Mouse (Mus musculus) urinary bladder, postnatal 25 days (tissue): ENCODE results near the gene Cga.

Experiments
- DNase-seq: peaks from one replicate; pipeline ENCODE4 v3.0.0; 2022; ENCODE audit warnings: low spot score

Cga gene

DNA sequence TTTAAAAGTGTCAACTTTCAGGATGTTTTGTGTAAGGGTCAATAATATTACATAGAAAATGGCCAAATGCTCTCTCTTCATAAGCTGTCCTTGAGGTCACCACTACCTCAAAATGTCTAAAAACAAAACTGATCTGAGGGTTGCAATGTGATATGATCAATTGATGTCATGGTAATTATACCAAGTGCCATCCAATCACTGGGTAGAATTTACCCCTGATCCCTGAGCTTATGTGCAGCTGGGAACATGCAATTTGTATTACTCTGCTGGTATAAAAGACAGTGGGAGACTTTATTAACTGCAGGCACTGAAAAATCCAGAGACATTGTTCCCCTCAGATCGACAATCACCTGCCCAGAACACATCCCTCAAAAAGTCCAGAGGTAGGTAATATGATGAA, at the start of gene Cga:
Gene Cga (plus strand): TSS at position 301 of the 400 bp plus-strand sequence.
- no peak for DNase-seq

DNA sequence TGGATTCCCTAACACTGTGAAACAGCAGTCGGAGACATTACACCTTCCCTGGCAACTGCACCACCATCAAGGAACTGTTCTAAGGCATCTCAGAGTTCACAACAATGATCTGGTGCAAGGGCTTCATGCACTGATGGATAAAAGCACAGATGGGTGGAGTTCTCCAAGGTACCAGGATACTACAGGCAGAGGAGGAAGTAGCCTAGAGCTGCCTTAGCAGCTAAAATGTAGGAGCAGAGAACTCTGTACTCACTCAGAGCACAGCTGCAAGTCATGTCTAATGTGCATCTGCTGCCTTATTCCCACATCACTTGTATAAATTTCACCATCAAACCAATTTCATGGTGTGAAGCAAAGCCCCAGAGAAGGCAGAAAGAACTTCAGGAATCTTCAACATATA, 49.7 kb upstream of the Cga start:
- no peak for DNase-seq

DNA sequence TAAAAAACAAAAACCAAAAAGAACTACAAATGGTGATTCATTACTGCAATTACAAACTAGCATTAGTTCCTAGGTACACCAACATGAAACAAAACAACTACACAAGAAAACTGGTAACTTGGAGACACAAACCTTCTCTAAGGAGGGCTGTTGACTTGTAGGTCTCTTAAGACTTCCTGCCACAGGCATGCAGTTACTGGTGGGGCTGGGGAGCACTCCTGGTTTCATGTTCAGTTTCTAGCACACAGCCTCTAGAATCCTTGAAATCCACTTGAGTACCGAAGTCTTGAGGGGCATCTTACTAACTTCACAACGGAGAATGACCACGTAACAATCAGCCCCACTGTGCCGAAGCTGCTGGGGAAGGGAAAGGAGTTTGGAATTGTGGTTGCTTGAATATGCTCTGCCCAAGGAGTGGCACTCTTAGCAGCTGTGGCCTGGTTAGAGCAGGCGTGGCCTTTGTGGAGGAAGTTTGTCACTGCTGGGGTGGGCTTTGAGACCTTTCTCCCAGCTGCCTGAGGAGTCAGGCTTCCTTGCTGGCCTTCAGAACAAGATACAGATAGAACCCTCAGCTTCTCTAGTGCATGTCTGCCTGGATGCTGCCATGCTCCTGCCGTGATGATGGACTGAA, 45.8 kb upstream of the Cga start:
- DNase-seq, result no peak

DNA sequence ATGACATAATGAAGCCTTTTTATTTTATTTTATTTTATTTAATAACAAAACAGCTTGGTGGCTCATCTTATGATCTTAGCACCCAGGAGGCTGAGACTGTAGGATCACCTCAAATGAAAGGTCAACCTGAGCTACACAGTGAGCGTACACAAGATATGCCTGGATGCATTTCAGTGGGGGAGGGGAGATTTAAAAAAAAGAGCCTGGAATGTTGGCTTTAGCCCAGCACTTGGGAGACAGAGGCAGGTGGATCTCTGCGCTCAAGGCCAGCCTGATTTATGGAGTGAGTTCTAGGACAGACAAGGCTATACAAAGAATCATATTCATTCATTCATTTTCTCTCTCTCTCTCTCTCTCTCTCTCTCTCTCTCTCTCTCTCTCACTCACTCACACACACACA, 43.4 kb upstream of the Cga start:
- no peak for DNase-seq

DNA sequence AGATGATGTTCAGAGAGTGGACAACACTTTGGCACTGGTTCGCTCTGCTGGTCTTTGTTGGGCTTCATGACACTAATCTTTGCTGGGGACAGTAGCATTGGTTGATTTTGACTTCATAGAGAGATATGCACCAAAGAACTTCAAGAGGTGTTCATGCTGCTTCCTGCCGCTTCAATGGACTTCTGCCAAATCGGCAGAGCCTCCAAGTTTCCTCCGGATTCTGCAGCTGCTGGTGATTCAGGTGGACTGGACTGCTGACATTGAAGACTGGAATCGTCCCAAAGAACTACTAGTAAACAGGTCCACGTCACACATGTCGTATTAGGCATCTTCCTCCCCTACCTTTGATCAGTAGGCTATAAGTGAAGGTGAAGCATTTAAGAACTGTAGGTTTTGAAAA, 41.5 kb upstream of the Cga start:
- DNase-seq, result no peak

DNA sequence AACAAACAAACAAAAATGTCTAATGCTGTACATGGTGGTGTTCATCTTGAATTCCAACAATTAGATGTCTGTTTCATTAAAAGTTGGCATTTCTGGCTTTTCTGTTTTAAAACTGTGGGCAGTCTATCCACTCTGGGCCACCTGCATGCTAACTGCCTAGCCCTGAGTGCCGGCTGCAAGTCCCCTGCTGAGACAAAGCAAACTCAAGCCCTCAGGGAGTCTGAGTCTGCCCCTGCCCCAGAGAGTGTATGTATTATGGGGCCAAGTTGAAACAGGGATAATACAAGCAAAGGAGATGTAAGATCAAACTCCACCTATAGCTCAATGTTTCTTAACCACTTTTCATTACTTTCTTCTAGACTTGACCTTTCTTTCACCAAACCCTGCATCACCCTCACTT, 37.6 kb upstream of the Cga start:
- no peak for DNase-seq

DNA sequence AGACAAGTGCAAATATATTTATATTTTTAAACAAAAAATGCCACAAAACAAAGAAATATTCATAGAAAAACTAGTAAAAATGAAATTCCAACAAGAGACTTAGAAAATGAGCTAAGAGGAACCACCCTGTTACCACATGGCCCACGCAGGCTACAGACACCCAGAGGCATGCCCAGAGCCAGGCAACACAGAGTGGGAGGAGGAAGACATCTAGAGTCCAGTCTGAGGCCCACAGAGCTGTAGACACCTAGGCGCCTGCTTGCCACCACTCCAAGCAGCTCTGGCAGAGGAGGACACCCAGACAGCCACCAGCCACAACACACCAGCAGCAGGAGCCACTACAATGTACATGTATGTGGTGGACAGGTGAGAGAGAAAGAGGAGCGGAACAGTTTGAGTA, 34.7 kb upstream of the Cga start:
- DNase-seq, result no peak

DNA sequence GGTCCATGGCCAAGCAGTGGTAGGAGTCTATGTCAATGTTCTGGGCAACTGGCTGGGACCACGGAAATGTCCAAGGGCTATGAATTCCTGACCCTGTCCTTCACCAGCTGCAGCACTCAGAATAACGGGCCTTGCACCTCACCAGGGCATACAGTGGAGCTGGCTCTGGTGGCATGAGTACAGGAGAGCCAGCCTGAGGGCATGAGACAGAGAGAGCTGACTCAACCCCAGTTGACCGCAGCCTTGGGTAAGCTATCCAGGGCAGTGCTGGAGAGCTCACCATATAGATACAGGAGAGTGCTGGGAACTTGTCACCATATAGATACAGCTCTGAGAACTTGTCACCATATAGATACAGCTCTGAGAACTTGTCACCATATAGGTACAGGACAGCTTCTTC, 34.2 kb upstream of the Cga start:
- DNase-seq, result no peak

DNA sequence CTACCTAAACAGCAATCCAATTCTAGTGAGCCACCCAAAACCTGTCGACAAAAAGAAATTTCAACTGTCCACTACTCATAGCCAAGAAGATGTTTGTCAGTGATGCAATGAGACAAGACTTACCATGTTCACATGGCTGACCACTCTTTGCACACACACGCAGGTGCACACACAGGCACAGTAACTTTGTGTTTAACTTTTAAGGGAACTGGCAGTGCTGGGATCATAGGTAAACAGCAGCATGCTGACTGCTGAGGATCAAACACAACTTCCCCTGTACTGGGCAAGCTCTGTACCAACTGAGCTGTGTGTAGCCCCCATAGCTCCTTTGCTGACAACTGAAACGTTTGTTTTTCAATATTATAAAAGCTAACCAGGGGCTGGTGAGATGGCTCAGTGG, 32.1 kb upstream of the Cga start:
- DNase-seq, result no peak

DNA sequence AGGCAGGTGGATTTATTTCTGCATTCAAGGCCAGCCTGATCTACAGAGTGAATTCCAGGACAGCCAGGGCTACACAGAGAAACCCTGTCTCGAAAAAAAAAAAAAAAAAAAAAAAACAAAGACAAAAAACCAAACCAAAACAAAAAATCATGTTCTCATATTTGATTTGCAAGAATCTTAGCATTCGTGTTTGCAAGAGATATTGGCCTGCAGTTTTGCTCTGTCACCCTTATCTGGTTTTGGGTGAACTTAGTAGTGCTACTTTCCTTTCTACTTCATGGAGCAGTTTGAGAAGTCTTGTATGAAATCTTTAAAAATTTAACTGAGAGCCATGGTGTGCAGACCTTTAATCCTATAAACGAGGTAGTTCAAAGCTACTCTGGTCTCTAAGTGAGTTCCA, 23.8 kb upstream of the Cga start:
- DNase-seq, result no peak

DNA sequence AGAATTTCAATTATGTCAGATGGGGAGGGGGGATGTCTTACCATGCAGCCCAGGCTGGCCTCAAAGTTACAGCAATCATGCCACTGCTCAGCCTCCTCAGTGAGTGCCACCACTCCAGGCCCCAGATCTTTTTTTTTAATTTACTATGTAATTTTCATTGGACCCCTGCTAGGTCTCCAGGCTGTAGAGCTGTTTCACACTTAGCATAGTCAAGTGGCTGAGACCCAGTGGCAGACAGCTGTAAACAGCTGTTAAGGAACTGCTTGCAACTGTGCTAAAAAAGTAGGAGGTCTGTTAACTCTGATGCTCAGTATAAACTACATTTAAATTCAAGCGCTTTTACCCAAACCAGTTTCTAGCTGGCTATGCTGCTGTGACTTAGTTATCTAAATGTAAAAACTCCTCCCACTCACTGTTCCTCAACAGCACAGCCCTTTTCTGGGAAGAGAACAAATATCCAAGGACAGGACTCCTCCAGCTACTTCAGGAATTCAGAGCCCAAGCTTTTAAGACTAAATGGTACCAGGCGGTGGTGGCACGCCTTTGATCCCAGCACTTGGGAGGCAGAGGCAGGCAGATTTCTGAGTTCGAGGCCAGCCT, 20.6 kb upstream of the Cga start:
- no peak for DNase-seq

DNA sequence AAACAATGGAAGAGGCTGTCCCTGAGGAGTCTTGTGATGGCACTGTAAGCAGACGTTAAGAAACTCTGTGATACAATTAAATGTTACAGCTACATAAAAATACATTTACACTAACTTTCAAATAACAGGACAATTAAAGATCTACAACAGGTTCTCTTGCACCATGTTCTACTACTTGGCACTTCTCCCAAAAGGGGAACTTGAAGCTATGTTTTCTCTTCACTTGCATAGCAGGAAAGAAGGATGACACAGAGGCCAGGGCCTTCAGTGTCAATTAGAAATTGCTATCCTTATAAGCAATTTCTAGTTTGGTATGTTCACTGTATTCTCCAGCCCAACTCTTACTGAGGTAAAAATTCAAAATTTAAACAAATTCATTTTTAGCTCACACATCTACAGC, 19.3 kb upstream of the Cga start:
- no peak for DNase-seq

DNA sequence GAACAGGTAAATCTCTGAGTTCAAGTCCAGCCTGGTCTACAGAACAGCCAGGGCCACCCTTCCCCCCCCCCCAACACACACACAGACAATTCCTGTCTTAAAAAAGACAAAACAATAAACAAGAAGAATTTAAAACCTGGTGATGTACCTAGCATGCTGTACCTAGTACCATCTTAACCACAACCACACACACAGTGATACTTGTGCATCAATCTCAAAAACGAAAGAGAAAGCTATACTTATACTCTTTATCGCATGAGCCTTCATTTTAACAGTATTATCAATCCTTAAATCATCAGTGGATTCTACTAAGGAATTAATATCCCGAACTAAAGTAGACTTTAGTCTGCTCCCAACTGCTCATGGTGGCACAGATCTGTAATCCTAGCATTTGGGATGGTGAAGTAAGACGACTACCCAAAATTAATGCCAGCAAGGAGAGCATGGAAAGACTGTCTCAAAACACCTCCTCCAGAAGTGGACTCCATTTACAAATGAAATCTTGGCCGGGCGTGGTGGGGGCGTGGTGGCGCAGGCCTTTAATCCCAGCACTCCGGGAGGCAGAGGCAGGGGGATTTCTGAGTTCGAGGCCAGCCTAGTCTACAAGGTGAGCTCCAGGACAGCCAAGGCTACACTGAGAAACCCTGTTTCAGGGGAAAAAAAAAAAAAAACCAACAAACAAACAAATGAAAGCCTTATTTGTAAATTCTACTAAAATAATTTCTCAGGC, 12.5 kb upstream of the Cga start:
- DNase-seq, result no peak

DNA sequence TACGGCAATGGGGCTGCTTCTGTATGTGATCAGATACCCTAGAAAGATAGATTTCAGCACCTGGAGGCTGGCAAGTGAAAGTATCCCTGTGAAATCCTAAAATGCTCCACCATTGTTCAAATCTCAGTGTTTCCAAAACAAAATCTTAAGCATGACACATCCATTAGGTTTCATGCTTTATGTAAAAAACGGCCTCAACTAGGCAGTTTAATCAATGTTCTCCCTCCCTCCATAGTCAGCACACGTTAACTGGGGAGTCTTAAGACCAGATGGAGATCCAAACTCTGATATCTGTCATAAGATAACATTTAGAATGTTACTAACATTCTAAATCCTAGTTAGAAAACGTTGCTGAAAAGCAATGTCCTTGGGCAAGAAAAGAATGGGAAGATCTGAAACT, 11.7 kb upstream of the Cga start:
- DNase-seq, result no peak

DNA sequence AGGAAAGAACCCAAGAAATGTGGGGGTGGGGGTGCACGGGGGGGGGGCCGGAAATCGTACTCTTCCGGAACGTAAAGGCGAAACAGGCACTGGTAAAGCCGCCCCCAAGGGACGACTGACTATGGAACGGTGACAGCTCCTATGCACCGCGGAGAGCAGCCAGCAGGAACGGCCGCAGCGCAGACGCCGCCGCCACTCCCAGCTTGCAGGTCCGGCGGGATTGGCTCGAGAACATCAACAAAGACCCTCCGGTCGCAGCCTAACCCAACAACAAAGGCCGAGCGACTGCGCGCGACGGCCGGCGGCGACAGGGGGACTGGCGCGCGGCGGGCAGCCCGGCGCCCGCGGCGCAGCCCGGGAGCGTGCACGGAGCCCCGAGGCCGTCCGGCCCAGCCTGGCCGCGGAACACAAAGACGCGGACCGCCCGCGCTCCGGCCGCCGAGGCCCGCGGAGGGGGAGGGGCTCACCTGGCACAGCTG, 11.2 kb upstream of the Cga start:
- DNase-seq, result no peak

DNA sequence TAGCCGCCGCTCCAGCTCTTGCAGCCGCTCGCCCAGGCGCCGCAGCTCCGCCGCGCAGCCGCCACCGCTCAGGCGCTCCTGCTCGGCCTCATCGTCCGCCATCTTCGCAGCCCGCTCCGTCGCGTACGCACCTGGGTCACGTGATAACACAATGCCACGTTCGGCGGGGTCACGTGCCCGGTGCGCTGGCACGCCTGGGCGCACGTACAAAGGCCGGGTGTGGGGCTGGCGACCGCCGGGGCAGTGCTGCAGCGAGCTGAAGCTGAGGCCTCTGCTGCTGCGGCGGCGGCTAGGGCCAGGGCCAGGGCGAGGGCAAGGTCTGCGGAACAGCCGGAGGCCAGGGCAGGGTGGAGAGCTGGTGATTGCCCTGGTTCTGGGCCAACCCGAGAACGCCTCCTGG, 10.8 kb upstream of the Cga start, which contains the start of gene Zfp292:
Gene Zfp292 (minus strand): TSS at position 143 of the 400 bp plus-strand sequence.
- DNase-seq, result peak; percentile 83

DNA sequence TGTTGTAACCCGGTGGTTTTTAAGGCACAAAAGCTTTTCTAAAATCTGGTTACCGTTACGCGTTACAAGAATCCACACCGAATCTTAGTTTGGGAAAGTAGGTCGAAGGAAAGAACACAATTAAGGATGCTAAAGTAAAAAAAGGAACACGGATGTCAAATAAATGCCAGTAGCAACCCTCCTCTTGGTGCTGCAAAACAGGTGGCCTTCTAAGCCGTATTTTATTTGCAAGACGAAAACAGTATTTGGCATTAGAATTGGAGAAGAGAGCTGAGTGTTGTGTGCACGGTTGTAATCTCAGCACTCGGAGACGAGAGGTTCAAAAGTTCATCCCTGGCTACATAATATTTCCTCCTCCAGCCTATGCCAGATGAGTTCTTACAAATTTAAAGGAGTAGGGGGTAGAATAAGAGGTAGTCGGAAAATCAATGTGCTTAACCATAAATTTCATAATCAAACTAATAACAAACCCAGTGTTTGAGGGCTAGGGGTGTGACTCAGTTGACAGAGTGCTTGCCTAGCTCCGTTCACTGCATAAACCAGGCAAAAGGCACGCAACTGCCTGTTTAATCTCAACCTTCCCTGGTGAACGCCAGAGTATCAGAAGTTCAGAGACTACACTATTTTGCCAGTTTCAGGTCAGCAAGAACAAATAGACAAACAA, 10.1 kb upstream of the Cga start:
- no peak for DNase-seq

DNA sequence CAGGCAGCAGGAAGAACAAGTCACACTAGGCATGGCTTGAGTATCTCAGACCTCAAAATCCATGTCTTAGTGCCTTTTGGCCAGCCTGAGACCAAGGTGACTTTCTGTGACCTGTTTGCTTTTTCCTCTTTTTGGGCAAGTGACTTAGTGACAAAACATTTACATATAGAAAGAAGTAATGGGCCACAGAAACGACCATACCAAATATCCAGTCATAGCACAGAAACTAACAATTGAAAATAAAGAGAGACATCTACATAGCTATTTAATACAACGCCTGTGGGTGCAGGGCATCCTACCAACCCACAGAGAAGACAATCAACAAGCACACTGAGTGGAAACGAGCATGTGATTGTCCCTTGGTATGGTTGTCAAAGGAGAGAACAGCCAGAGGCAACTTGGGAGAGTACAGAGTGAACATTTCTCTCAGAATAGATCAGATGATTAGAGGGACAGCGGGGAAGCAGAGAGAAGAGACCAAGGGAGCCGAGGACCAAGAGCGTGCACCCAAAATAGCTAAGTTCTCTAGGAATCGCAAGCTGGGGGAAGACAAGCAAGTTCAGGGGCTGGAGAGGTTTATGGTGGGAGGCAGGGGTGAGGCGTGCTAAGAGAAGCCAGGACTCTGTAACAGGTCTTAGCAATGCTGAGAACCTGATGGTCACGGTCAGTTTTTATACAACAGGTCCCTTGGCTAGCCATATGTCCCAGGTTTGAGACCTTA, 7.8 kb upstream of the Cga start:
- no peak for DNase-seq

DNA sequence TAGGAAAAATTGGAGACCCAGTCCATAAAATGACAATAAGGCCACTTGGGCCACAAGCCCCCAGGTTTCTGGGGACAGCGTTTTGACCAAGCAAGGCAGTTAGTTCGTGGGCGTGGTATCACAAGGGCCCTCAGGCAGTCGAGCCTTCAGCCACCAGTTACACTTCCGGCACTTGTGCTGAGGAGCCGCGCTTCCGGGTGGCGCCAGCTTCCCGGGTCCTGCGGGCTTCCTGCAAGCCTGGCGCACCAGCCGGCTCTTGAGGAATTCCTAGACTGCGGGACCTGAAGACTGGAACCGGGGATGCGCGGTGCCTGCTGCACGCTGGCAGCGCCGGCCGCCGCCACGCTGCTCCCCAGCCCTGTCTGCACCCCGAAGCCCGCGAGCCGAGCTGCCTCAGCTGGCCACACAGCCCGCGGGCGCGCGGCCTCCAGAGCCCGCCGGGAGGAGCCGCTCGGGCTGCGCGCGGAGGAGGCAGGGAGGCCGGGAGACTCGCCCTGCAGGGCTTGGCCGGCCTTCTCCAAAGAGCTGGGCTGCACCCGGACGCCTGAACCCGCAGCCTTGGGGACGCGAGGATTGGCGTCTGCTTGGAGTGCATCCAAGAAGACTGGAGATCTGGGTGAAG, 7.0 kb upstream of the Cga start:
- peak; percentile 65 for DNase-seq

DNA sequence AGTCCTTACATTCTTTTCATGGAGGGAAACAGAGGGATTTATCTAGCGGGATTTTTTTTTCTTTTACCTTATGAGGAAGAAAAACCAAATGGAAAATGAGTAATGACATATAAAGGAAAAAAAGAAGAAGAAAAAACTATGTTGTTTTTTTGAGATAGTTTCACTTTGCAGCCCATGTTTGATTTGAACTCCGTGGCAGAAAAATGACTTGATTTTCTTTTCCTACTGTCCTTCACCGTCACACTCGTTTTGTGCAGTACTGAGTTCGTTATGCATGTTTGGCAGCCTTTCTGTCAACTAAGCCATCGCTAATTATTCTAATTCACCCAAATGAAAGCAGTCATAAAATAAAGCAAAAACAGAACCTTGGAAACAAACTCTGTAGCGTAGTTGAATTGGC, 6.3 kb upstream of the Cga start:
- DNase-seq, result no peak

DNA sequence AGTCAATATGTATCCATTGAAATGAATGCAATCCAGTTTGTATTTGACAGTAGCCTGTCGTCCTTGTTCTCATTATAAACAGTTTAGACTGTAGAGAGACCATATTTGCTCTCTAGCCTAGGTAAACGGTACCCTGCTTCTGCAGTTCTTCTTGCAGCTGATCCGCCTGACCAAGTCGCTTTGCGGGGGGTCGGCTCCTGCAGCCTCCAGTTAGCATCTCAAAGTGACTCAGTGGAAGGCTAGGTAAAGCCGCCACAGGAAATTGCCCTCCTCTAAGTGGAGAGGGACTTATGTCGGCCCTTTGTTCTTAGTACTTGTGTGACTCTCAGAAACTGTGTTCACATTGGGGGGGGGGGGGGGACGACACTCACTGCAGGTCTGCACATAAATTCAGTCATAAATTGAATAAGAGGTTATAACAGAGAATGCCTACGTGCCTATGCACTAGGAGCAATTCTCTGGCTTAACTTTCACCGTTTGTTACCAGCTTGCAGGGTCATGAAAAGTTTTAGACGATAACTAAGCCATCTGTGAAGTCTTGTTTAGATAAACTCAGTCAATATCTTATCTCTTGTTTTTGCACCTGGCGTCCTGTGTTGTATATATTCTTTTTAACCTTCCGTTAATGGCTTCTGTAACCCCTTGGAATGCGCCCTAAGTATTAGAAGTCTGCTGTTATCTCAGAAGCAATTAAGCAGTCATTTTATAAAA, 4.3 kb upstream of the Cga start:
- no peak for DNase-seq
